Mouse (Mus musculus) hindbrain, embryonic 13.5 days (tissue): ENCODE data around the gene Fam83b. TPM values are rescaled to one million over a fixed set of nuclear protein-coding genes. Genes with fewer than 3 reads are reported as not detected.

Source experiments
- ATAC-seq: fragments of 200-750 bp; cut with Nextera tagmentation; 2 replicates; pipeline ENCODE4 v1.8.0; 2017; ENCODE audit warnings: moderate TSS enrichment; ENCODE audit not compliant: low FRiP score
- H3K27ac ChIP-seq: fragments of 300-500 bp; sonication (generic); 2 replicates; pipeline ENCODE4 v1.5.1; 2015; ENCODE audit warnings: inconsistent platforms, mild to moderate bottlenecking, moderate library complexity
- H3K27me3 ChIP-seq: fragments of 300-500 bp; sonication (generic); 2 replicates; pipeline ENCODE4 v1.6.1; 2015; ENCODE audit warnings: mild to moderate bottlenecking, inconsistent platforms
- H3K36me3 ChIP-seq: fragments of 300-500 bp; sonication (generic); 2 replicates; pipeline ENCODE4 v1.6.1; 2015; ENCODE audit warnings: mild to moderate bottlenecking, inconsistent platforms
- H3K4me1 ChIP-seq: fragments of 300-500 bp; sonication (generic); replicated peaks from 2 replicates; pipeline ENCODE4 v1.6.1; 2015; ENCODE audit warnings: inconsistent platforms
- H3K4me2 ChIP-seq: fragments of 300-500 bp; sonication (generic); 2 replicates; pipeline ENCODE4 v1.6.1; 2015; ENCODE audit warnings: inconsistent platforms, mild to moderate bottlenecking, moderate library complexity
- H3K4me3 ChIP-seq: fragments of 300-500 bp; sonication (generic); 2 replicates; pipeline ENCODE4 v1.5.1; 2015; ENCODE audit warnings: mild to moderate bottlenecking, inconsistent platforms
- H3K9ac ChIP-seq: fragments of 300-500 bp; sonication (generic); 2 replicates; pipeline ENCODE4 v1.6.1; 2015; ENCODE audit warnings: mild to moderate bottlenecking, inconsistent platforms
- H3K9me3 ChIP-seq: fragments of 300-500 bp; sonication (generic); 2 replicates; pipeline ENCODE4 v1.6.1; 2016; ENCODE audit warnings: inconsistent platforms
- WGBS: fragments of 180-500 bp; shearing (Covaris S2); methylation state at CpG from one replicate; pipeline ENCODE4 v1.1.7; 2015; 5-methylcytosine and 5-hydroxymethylcytosine counted together
- polyA plus RNA-seq: library from polyadenylated mRNA; unstranded; fragments of >200 nt; fragmentation: Nextera tagmentation; extraction: Ambion mirVana; gene quantifications from 2 replicates; pipeline ENCODE4 v1.2.1, GENCODE M21; 2015

The Fam83b gene
- polyA plus RNA-seq, 1 experiment from 2014 or later: not detected

DNA sequence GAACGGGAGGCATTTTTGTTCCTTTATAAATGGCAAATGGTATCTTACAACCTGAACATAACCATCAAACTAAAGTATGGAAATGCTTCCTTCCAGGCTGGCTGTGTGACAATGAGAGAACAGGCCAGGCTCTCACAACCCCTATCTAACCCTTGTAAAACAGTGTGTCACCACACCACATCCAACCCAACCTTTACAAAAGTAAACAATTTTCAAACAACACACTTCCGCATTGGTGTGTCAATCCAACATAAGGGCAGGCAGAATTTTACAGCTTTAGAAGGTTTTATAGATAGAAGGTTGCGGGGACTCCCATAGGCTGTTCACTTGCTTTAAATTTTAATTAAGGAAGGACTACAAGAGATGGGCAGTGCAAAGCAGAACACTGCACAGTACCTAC lies 77.2 kb downstream of the Fam83b start:
- Histone ChIP-seq H3K4me1 (no peaks in the 10 kb centered on the region), H3K4me2 (no peak overlapping the region), H3K27ac (no peak overlapping the region), H3K27me3 (no peaks in the 10 kb centered on the region), H3K36me3 (no peaks in the 10 kb centered on the region), H3K9me3 (no peaks in the 10 kb centered on the region), H3K9ac (no peak overlapping the region), H3K4me3 (no peak overlapping the region)
- 93% methylated on average over 3 of the region's 3 CpGs for WGBS
- ATAC-seq: no peak

DNA sequence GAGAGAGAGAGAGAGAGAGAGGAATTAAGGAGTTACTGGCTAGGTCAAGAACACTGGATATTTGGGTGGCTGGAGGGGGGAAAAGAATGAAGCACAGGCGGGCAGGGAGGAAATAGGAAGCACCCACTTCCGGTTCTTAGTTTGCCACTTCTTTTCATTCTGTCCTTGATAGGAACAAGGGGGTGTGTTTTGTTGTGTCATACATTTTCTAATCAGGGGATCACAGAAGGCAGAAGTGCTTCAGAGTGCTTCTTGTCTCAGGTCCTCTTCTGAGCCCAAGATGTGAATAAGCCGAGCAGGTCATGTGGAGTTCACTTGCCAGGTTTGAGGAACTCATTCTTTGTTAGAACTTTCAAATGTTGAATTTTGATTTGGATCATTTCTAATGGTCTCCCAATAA lies 86.8 kb downstream of the Fam83b start:
- H3K4me2 ChIP-seq: no peak overlapping the region
- H3K36me3 ChIP-seq: no peaks in the 10 kb centered on the region
- H3K27ac ChIP-seq: no peak overlapping the region
- no peak overlapping the region for H3K4me3 ChIP-seq
- no peak for ATAC-seq
- 88% methylated on average over 3 of the region's 3 CpGs for WGBS
- H3K9ac ChIP-seq: no peak overlapping the region
- no peaks in the 10 kb centered on the region for H3K4me1 ChIP-seq
- H3K27me3 ChIP-seq: no peaks in the 10 kb centered on the region
- no peaks in the 10 kb centered on the region for H3K9me3 ChIP-seq

DNA sequence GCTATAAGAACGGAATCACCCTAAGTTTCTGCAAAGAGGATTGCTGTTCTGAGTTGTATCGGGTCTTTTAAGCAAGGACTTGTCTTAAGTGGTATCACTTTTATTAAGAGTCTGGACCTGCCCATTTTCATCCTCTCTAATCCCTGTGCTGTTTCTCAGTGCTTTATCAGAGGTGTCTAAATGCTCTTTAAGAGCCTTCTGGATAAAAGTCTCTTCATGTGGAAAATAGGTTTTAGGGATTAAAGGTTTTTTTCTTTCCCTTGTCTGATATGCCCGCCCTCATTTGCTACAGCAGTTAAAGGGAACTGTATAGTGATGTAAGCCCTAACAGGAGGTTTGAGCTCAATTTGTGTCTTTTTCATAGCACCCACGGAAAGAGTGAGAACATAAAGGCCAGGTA lies 97.4 kb downstream of the Fam83b start:
- H3K27ac ChIP-seq: no peak overlapping the region
- H3K4me1 ChIP-seq: no peaks in the 10 kb centered on the region
- H3K9me3 ChIP-seq: no peaks in the 10 kb centered on the region
- no peak for ATAC-seq
- H3K4me2 ChIP-seq: no peak overlapping the region
- no peak overlapping the region for H3K9ac ChIP-seq
- WGBS: 85% methylated on average over 4 of the region's 4 CpGs
- H3K36me3 ChIP-seq: no peaks in the 10 kb centered on the region
- H3K27me3 ChIP-seq: no peaks in the 10 kb centered on the region
- no peak overlapping the region for H3K4me3 ChIP-seq

- Histone ChIP-seq H3K4me3 (no peak overlapping the region), H3K27ac (no peak overlapping the region), H3K9ac (no peak overlapping the region), H3K27me3 (no peaks in the 10 kb centered on the region), H3K4me1 (no peaks in the 10 kb centered on the region), H3K36me3 (no peaks in the 10 kb centered on the region), H3K4me2 (no peak overlapping the region), H3K9me3 (no peaks in the 10 kb centered on the region)
- no peak for ATAC-seq
These were observed 105.4 kb downstream of the Fam83b start for GRCm38 (mm10) chr9:76461547-76461946.

GRCm38 (mm10) chr9:76455703-76456102 lies 111.2 kb downstream of the Fam83b start:
- Histone ChIP-seq H3K4me1 (no peaks in the 10 kb centered on the region), H3K9ac (no peak overlapping the region), H3K4me3 (no peak overlapping the region), H3K36me3 (no peaks in the 10 kb centered on the region), H3K27me3 (no peaks in the 10 kb centered on the region), H3K9me3 (no peaks in the 10 kb centered on the region), H3K27ac (no peak overlapping the region), H3K4me2 (no peak overlapping the region)
- ATAC-seq: no peak
- WGBS: 93% methylated on average over 3 of the region's 3 CpGs

Other genes with a start within 250 kb of the Fam83b start
- gene Hcrtr2, start 243.3 kb downstream of the Fam83b start, polyA plus RNA-seq: 4.8 and 6.9 TPM in 2 replicates